Mouse (Mus musculus): ENCODE measurements around the gene Vmn2r8.
"Not testable (repeated sequence)": the region's sequence is repeated elsewhere in the genome, so short reads cannot be mapped to it uniquely, and the experiment has no call there.

Vmn2r8 gene

DNA sequence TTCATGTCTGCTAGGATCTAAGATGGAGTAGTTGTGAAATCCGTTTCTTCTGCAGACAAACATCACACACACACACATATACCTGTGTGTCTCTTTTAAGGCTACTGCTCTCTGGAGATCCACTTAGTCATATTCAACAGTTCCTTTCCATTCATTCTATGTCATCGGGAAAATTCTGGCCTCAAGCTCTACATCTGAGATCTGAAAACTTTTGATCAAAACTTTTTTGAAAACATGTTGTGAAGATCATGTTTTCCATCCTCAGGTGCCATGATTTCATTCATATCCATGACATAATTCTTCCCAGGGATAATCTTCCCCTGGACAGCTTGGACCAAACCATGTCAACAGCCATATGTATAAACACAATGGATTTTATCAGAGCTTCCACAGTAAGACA is at the start of gene Vmn2r8:
Gene Vmn2r8 (minus strand): TSS at position 101 of the 400 bp plus-strand sequence.
- DNase-seq (ENCODE audit: low read depth, low spot score) = not testable (repeated sequence)

DNA sequence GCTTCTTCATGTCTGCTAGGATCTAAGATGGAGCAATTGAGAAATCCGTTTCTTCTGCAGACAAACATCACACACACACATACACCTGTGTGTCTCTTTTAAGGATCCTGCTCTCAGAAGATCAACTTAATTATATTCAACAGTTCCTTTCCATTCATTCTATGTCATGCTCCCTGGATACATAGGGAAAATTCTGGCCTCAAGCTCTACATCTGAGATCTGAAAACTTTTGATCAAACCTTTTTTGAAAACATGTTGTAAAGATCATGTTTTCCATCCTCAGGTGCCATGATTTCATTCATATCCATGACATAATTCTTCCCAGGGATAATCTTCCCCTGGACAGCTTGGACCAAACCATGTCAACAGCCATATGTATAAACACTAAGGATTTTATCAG is 43.9 kb upstream of the Vmn2r8 start, which contains the start of gene Vmn2r9:
Gene Vmn2r9 (minus strand): TSS at position 101 of the 400 bp plus-strand sequence.
- DNase-seq (ENCODE audit: low read depth, low spot score) = not testable (repeated sequence)

DNA sequence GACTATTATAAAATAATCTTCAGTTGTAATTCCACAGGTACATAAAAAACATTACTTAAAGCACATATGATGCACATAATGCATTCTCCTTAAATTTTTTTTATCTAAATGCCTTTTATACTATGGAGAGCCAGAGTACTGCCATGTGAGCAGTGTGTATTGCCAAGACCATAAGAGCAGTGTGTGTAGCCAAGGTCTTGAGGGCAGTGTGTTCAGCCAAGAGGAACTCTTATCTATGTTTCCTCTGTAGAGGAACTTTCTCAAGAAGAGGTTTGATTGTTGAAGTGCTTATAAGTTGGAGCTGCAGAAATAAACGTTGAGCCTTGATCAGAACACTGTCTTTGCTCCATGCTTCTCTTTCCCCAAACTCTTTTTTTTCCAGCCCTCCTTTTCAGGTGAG is 40.8 kb upstream of the Vmn2r8 start:
- no peak for DNase-seq (ENCODE audit: low read depth, low spot score)

DNA sequence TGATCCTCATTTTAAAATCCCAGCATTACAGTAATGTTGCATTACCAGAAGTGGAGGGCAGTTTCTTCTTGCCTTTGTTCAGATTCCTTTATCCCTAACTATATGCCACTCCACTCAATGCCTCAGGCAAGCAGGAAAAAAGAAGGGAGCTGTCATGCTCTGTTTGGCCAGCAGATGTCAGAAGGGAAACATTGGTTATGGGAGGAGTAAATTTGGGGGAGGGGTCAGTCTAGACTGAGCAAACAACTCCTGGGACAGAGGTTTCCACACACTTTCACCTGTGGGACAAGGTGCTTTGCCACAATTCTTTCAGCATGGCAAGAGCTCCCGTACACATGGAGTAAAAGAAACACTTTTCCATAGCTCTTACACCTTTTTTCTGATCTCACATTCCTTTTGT is 27.5 kb upstream of the Vmn2r8 start:
- DNase-seq (ENCODE audit: low read depth, low spot score) = no peak

GRCm38 (mm10) chr5:108823276-108823675 is 14.6 kb upstream of the Vmn2r8 start:
- no peak for DNase-seq (ENCODE audit: low read depth, low spot score)

- no peak for DNase-seq (ENCODE audit: low read depth, low spot score)
These were observed 5.0 kb downstream of the Vmn2r8 start for GRCm38 (mm10) chr5:108803646-108804045.

GRCm38 (mm10) chr5:108795263-108795662 is 13.4 kb downstream of the Vmn2r8 start, which contains the start of gene Tmed11:
TSS of gene Tmed11 (minus strand) at chr5:108795363.
- DNase-seq (ENCODE audit: low read depth, low spot score) = not testable (repeated sequence)

DNA sequence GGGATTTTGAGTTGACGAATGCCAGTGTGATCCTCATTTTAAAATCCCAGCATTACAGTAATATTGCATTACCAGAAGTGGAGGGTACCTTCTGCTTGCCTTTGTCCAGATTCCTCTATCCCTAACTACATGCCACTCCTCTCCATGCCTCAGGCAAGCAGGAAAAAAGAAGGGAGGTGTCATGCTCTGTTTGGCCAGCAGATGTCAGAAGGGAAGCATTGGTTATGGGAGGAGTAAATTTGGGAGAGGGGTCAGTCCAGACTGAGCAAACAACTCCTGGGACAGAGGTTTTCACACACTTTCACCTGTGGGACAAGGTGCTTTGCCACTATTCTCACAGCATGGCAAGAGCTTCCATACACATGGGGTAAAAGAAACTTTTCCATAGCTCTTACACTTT is 18.3 kb downstream of the Vmn2r8 start:
- DNase-seq (ENCODE audit: low read depth, low spot score) = not testable (repeated sequence)

DNA sequence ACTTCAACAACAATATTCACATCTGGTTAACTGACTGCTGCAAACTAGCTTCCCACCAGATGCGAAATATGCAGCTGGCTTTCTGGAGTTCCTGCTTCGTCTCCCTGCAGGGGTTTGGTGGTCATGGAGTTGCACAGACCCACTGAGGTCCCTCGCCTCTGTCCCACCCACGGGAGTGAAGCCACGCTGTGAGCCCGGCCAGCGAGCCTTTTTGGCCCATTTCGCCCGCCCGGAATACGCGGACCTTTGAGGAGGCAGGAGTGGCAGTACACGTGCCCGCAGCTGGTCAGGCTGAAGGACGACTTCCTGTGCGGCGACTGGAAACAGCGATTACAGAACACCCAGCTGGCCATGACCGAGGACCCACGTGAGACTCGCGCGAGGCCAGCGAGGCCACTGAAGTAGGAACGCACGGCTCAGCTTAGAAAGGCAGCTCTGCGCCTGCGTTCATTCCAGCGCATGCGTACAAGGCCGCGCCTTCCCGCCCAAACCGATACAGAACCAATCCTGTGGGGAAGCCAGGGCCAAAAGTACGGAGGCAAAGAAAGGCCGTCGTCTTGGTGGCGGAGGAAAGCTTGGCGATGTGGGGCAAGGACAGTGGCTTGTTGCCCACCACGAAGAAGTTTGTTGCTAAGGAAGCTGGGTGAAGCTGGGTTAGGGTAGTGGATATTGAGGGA is 33.9 kb downstream of the Vmn2r8 start, which contains the start of gene Rnf212:
Gene Rnf212 (minus strand): TSS at position 353 of the 677 bp plus-strand sequence.
- DNase-seq (ENCODE audit: low read depth, low spot score) = no peak

GRCm38 (mm10) chr5:108760002-108760401 is 48.6 kb downstream of the Vmn2r8 start:
- no peak for DNase-seq (ENCODE audit: low read depth, low spot score)

- no peak for DNase-seq (ENCODE audit: low read depth, low spot score)
These were observed 50.3 kb downstream of the Vmn2r8 start for GRCm38 (mm10) chr5:108758396-108758795.

DNA sequence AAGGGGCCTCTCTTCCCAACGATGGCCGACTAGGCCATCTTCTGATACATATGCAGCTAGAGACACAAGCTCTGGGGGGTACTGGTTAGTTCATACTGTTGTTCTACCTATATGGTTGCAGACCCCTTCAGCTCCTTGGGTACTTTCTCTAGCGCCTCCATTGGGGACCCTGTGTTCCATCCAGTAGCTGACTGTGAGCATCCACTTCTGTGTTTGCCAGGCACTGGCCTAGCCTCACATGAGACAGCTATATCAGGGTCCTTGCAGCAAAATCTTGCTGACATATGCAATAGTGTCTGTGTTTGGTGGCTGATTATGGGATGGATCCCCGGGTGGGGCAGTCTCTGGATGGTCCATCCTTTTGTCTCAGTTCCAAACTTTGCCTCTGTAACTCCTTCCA is 57.4 kb downstream of the Vmn2r8 start:
- DNase-seq (ENCODE audit: low read depth, low spot score) = not testable (repeated sequence)

GRCm38 (mm10) chr5:108750328-108751210 is 58.1 kb downstream of the Vmn2r8 start:
- no peak for DNase-seq (ENCODE audit: low read depth, low spot score)

- no peak for DNase-seq (ENCODE audit: low read depth, low spot score)
These were observed 64.0 kb downstream of the Vmn2r8 start for GRCm38 (mm10) chr5:108744629-108745028.

GRCm38 (mm10) chr5:108743856-108744255 is 64.8 kb downstream of the Vmn2r8 start:
- no peak for DNase-seq (ENCODE audit: low read depth, low spot score)

DNA sequence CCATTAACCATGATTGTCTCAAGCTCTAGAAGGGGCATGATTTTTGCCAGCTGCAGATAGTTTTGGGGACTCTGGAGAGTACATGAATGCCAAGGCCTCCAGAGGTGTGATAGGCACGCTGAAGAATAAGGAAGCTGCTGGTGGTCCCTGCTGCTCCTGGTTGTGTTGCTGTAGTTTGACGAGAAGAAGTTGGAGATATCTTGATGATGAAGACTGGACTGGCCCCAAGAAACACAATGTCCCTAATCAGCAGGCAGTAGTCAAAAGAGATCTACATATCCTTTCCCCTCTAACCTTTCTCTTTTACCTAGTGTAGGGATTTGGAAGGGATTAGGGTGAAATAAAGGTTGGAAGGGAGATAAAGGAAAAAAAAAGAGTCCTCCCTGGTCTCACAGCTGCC is 66.1 kb downstream of the Vmn2r8 start:
- no peak for DNase-seq (ENCODE audit: low read depth, low spot score)

DNA sequence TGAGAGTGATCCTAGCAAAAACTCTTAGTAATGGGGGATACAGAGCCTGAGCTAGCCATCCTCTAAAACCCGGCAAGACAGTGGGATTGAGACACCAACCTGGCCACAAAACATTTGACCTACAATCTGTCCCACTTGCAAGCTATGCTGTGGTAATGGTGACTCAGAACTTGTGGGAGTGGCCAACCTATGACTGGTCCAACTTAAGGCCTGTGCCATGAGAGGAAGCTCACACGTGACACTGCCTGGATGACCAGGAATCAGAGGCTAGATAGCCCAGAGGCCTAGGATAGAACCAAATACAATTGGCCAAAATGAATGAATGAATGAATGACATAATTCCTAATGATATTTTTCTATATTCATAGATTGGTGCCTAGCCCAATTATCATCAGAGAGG is 66.8 kb downstream of the Vmn2r8 start:
- DNase-seq (ENCODE audit: low read depth, low spot score) = no peak
